Mouse (Mus musculus) right cerebral cortex, adult 2 months (tissue): Measurements from ENCODE around the gene Rgs3.

Source experiments
- DNase-seq, 2 experiments: peaks; one replicate each; pipeline ENCODE4 v3.0.0; 2021 to 2022; ENCODE audit warnings: low spot score in 2 of 2

Rgs3 gene

DNA sequence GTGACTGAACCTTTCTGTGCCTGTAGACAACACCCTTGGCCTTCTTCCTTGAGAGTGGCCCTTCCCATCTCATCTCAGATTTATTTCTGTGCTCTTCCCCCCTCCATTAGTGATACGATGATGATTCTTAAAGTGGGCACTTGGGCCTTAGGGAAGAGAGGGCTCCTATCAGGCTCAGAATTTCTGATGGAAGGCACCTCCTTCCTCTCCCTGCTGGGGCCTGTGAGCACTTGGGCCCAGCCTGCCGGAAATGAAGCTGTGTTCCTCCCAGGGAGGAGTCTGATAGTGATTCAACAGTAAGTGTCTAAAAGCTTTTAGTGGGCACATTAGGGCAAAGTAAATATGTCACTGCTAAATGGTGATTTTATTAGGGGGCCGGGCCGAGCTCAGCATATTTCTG lies 67.7 kb downstream of the Rgs3 start:
- DNase-seq: no peak

DNA sequence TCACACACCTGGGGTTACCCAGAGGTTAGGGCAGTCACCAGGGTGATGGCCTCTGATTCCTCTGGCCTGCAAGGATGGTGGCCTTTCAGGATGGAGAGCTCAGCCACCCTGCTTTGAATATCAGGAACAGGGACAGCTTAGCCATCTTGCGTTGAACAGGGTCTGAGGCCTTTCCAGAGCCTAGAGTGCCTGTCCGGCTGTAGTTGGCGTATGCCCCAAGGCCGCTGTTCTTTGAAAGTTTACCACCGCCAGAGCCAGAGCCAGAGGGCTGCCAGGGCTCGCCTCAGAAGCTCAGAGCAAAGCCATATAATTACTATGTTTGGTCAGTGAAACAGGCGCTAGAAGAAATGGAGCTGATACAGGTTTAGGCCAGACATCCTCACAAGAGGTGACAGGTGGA lies 68.9 kb downstream of the Rgs3 start:
- no peak for DNase-seq

- DNase-seq: no peak
These were observed 69.8 kb downstream of the Rgs3 start for GRCm38 (mm10) chr4:62629461-62629860.

GRCm38 (mm10) chr4:62629905-62630304 lies 70.3 kb downstream of the Rgs3 start:
- DNase-seq: no peak

GRCm38 (mm10) chr4:62633243-62633642 lies 73.6 kb downstream of the Rgs3 start:
- no peak for DNase-seq

GRCm38 (mm10) chr4:62634054-62634591 lies 74.5 kb downstream of the Rgs3 start:
- no peak for DNase-seq

- DNase-seq: no peak
These were observed 75.2 kb downstream of the Rgs3 start for GRCm38 (mm10) chr4:62634840-62635239.

DNA sequence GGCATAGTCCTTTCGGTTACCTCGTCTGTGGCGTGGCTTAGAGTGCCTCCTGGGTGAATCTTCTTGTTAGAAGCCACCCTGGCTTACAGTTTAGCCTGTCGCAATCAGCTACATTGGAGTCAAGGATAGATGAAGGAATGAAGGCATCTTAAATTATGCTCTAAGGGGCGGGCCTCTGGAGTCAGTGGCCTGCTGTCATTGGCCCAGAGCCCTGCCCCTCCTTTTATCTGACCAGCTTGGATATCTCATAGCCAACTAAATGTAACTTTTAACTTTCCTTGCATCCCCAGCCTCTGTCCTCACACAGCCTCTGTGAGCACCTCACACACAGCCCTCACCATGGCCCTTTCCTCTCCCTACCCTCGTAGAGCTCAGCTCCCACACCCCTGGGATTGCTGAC lies 76.4 kb downstream of the Rgs3 start:
- DNase-seq: no peak

DNA sequence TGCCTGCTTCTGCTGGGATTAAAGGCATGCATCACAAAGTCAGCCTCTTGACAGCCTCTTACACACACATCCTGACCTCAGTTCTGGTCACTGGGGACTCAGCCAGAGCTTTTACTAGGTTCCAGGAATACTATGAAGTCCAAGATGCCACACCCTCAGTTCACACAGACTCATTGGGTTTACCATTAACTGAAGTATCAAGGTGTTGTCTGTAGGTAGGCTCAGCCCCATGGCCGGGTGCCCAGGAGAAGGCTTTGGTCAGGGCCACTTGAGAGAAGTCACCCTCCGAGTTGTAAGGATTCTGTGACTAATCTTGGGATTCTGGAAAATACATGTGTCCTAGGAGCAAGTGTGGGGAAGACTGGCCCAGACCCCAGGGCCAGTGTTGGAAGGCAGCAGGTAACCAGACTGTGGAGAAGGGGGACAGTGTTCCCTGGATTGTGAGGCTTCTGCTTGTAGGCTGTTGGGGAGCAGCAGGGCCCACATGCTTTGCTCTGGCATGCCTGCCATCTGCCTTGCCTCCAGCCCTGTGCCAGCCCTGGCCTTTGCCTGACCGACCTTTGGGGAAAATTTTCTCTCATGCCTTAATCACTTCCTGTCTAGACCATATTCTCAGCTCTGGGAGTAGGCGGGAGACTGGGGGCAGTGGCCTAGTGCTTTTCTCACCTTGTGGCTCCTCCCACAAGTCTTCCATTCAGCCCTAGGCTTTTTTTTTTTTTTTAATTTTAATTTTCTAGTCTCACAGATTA lies 78.4 kb downstream of the Rgs3 start:
- no peak for DNase-seq

GRCm38 (mm10) chr4:62640496-62641229 lies 81.0 kb downstream of the Rgs3 start:
- DNase-seq: no peak

GRCm38 (mm10) chr4:62641230-62641589 lies 81.6 kb downstream of the Rgs3 start:
- DNase-seq: no peak

GRCm38 (mm10) chr4:62641656-62642055 lies 82.0 kb downstream of the Rgs3 start:
- no peak for DNase-seq

- no peak for DNase-seq
These were observed 83.8 kb downstream of the Rgs3 start for GRCm38 (mm10) chr4:62643401-62643800.

GRCm38 (mm10) chr4:62644031-62644793 lies 84.6 kb downstream of the Rgs3 start:
- no peak for DNase-seq

GRCm38 (mm10) chr4:62646556-62647248 lies 87.1 kb downstream of the Rgs3 start:
- no peak for DNase-seq

- no peak for DNase-seq
These were observed 89.2 kb downstream of the Rgs3 start for GRCm38 (mm10) chr4:62648848-62649247.

GRCm38 (mm10) chr4:62649536-62650230 lies 90.0 kb downstream of the Rgs3 start:
- no peak for DNase-seq

- DNase-seq: no peak
These were observed 91.6 kb downstream of the Rgs3 start for GRCm38 (mm10) chr4:62651179-62651760.

DNA sequence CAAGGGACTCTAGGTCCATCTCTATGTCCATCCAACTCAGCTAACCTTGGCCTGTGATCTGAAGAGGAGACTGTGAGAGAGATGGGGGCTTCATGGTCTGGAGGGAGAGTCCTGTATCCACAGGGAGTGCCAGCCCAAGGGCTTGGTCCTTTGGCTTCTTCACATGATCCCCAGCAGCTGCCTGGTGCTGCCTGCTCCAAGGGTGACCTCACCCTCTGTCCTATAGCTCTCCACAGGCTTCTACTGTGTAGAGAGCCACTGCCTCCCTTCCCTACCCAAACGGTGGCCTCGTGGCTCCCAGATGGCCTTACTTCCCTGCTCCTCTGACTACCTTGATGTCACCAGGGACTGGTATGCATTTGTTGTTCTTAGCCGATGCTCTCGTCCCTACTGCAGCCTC lies 92.6 kb downstream of the Rgs3 start:
- DNase-seq: no peak

DNA sequence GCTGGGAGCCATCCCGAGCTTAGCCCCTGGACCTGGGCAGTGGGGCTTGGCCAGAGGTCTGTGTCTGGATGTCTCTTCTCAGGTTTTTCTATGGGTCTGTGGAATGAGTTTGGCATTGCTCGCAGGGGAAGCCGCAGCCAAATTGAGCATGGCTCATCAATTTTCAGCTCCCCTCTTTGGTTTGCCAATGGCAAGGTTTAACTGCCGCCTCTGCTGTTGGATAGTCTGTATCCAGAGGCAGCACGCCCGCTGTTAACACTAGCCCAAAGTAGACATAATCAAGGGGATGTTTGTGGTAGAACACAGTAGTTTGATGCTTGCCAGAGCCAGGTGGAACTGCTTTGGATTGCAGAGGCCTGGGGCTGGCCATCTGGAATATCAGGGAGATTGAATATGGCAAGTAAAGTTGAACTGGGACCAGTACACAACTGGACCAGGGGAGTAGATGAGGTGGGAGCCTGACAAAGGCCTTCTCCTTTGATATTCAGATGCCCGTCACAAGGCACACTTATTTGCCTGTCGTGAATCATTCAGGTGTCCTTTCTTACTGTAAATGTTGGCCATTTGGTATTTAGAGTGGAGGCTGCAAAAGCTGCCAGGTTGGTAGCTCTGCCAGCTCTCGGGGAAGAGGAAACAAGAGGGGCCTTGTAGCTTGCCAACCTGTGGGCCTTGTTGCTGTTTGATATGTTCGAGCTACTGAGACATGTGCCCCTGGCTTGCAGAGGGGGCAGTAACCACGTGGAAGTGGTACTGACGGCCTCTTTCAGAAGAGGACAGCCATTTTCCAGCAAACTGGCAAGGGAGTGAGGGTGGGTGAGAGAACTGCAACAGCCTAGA lies 93.5 kb downstream of the Rgs3 start:
- no peak for DNase-seq
